Mouse (Mus musculus): ENCODE results near the gene Mas1. TPM values are rescaled to one million over a fixed set of nuclear protein-coding genes. Genes with fewer than 3 reads are reported as not detected.
"Not testable (repeated sequence)": the region's sequence is repeated elsewhere in the genome, so short reads cannot be mapped to it uniquely, and the experiment has no call there.

Gene Mas1
- not detected in 2 replicates for total RNA-seq (2021)
- long read RNA-seq: 0 reads

- no peak for DNase-seq
Measured at GRCm38 (mm10) chr17:12868043-12868442, at the start of gene Mas1. Mas1 (minus strand) TSS chr17:12868143.

GRCm38 (mm10) chr17:12916588-12917380 lies 48.8 kb upstream of the Mas1 start:
- peak; percentile 32 for DNase-seq

GRCm38 (mm10) chr17:12915881-12916583 lies 48.1 kb upstream of the Mas1 start, which contains the start of gene Mrpl18:
Mrpl18 (minus strand) TSS chr17:12916345.
- peak; percentile 97 for DNase-seq

GRCm38 (mm10) chr17:12915488-12915880 lies 47.5 kb upstream of the Mas1 start, which contains the start of gene Tcp1:
Tcp1 (plus strand) TSS chr17:12915701.
- peak; percentile 14 for DNase-seq

- DNase-seq: no peak
Measured at GRCm38 (mm10) chr17:12910391-12910790, 42.4 kb upstream of the Mas1 start.

- DNase-seq: peak; percentile 23
Measured at GRCm38 (mm10) chr17:12909361-12910280, 41.7 kb upstream of the Mas1 start, which contains the start of gene Pnldc1. Pnldc1 (minus strand) TSS chr17:12910230.

GRCm38 (mm10) chr17:12906436-12906835 lies 38.5 kb upstream of the Mas1 start:
- no peak for DNase-seq

- DNase-seq: no peak
Measured at GRCm38 (mm10) chr17:12905810-12906209, 37.9 kb upstream of the Mas1 start.

- no peak for DNase-seq
Measured at GRCm38 (mm10) chr17:12904349-12904748, 36.4 kb upstream of the Mas1 start.

- DNase-seq: no peak
Measured at GRCm38 (mm10) chr17:12903372-12904333, 35.7 kb upstream of the Mas1 start.

- DNase-seq: no peak
Measured at GRCm38 (mm10) chr17:12902291-12902690, 34.3 kb upstream of the Mas1 start.

- DNase-seq: not testable (repeated sequence)
Measured at GRCm38 (mm10) chr17:12898607-12899006, 30.7 kb upstream of the Mas1 start.

- DNase-seq: no peak
Measured at GRCm38 (mm10) chr17:12897674-12898073, 29.7 kb upstream of the Mas1 start.

GRCm38 (mm10) chr17:12892033-12892432 lies 24.1 kb upstream of the Mas1 start:
- DNase-seq: no peak

GRCm38 (mm10) chr17:12891054-12891453 lies 23.1 kb upstream of the Mas1 start:
- no peak for DNase-seq

GRCm38 (mm10) chr17:12887021-12887775 lies 19.3 kb upstream of the Mas1 start:
- DNase-seq: no peak

GRCm38 (mm10) chr17:12886620-12887019 lies 18.7 kb upstream of the Mas1 start:
- DNase-seq: no peak

- DNase-seq: no peak
Measured at GRCm38 (mm10) chr17:12881216-12881615, 13.3 kb upstream of the Mas1 start.

- DNase-seq: peak; percentile 72
Measured at GRCm38 (mm10) chr17:12880178-12880577, 12.2 kb upstream of the Mas1 start.

- DNase-seq: no peak
Measured at GRCm38 (mm10) chr17:12875734-12876133, 7.8 kb upstream of the Mas1 start, which contains the start of gene Mrgprh. Mrgprh (plus strand) TSS chr17:12876034.

Measured in adrenal gland, postnatal 25 days (tissue).